In the genomic region with DNA sequence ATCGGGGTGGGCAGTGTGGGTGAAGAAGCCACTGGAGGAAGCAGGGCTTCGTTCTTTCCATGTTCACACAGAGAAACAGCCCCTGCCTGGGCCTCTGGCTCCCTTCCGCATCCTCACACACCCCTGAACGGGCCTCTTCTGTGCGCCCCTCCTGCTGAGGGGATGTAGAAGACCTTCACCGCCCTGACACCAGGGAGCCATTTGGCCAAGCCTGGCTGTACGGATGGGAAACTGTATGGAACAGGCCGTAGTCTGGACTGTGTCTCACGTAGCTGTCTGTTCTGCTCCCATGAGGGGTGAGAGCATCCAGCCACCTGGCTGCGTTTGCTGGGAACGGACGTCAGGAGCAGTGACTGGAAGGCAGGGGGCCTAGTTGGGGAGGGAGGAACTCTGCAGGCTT, we compare ENCODE assay signal across 10 mouse cellular contexts. TPM values are rescaled to one million over a fixed set of nuclear protein-coding genes. Genes with fewer than 3 reads are reported as not detected.
DNase-seq lines count a peak whose midpoint lies in the region; ATAC-seq lines count a peak whose summit lies in the region.
"Had no signal": no experiment of that assay in that cellular context is flagged by ENCODE, and none has a peak within 500 bp of the region (broad histone marks: within the 10 kb centered on the region; RNA-seq: fewer than 3 reads in every experiment).

No protein-coding gene starts in this region.

- no peaks in the 10 kb centered on the region for H3K36me3 ChIP-seq in megakaryocyte, embryonic 14.5 days (replicated peaks; ENCODE audit: low read length)
- no peaks in the 10 kb centered on the region for H3K36me3 ChIP-seq in limb, embryonic 12.5 days
- H3K36me3 ChIP-seq in stomach, embryonic 15.5 days = no peaks in the 10 kb centered on the region

- WGBS in limb, embryonic 12.5 days = 22% methylated on average over 12 of the region's 12 CpGs
- 14% methylated on average over 12 of the region's 12 CpGs for WGBS in stomach, embryonic 15.5 days

- peaks cover 29% of the 10 kb centered on the region for H3K27me3 ChIP-seq in megakaryocyte, embryonic 14.5 days (replicated peaks)
- peaks cover 10% of the 10 kb centered on the region; the same call in 1 of the 2 replicates for H3K27me3 ChIP-seq in limb, embryonic 12.5 days
- H3K27me3 ChIP-seq in stomach, embryonic 15.5 days (replicated peaks) = no peaks in the 10 kb centered on the region

- peak overlapping the region; percentile 84 for H3K27ac ChIP-seq in limb, embryonic 12.5 days
- peak overlapping the region; percentile 86 for H3K27ac ChIP-seq in stomach, embryonic 15.5 days

- no peak overlapping the region for H3K9ac ChIP-seq in limb, embryonic 12.5 days (replicated peaks)
- no peak overlapping the region for H3K9ac ChIP-seq in stomach, embryonic 15.5 days

- peaks cover 63% of the 10 kb centered on the region for H3K4me1 ChIP-seq in megakaryocyte, embryonic 14.5 days
- peaks cover 57% of the 10 kb centered on the region for H3K4me1 ChIP-seq in limb, embryonic 12.5 days (replicated peaks)
- H3K4me1 ChIP-seq in stomach, embryonic 15.5 days = peaks cover 57% of the 10 kb centered on the region

- no peak for ATAC-seq in megakaryocyte, adult 5-6 weeks (ENCODE audit: poor library complexity, severe bottlenecking)
- ATAC-seq in limb, embryonic 12.5 days (ENCODE audit: insufficient number of reproducible peaks, insufficient read depth, low FRiP score, low TSS enrichment, low read depth) = peak; percentile 50
- peak; percentile 56 for ATAC-seq in stomach, embryonic 15.5 days (ENCODE audit: insufficient read depth, low FRiP score, low read depth)
- no peak for ATAC-seq in CD4-positive, CD25-positive, alpha-beta regulatory T cell, adult 4 months
- ATAC-seq: activated CD4-positive, CD25-positive, alpha-beta regulatory T cell, adult 4 months had no signal

- H3K4me3 ChIP-seq in megakaryocyte, embryonic 14.5 days (replicated peaks) = peak overlapping the region; percentile 29
- H3K4me3 ChIP-seq in limb, embryonic 12.5 days (replicated peaks) = no peak overlapping the region
- H3K4me3 ChIP-seq in stomach, embryonic 15.5 days (replicated peaks) = no peak overlapping the region

- H3K9me3 ChIP-seq in megakaryocyte, embryonic 14.5 days = no peaks in the 10 kb centered on the region
- no peaks in the 10 kb centered on the region for H3K9me3 ChIP-seq in limb, embryonic 12.5 days
- H3K9me3 ChIP-seq in stomach, embryonic 15.5 days = no peaks in the 10 kb centered on the region

- DNase-seq in gastrocnemius, postnatal 10 days = peak; percentile 32
- no peak for DNase-seq in gastrocnemius, adult 18-20 months (ENCODE audit: low spot score)
- DNase-seq in right cerebral cortex, adult 2 months (ENCODE audit: low spot score in 2 of 2) = no peak

- H3K4me2 ChIP-seq in limb, embryonic 12.5 days = peak overlapping the region; percentile 34
- peak overlapping the region; percentile 51; the same call in 1 of the 2 replicates for H3K4me2 ChIP-seq in stomach, embryonic 15.5 days

RNA-seq across cellular contexts. Expression of a gene that starts 15.8 kb away (rescaled TPM):
- 1,000 to 10,000 TPM in 1 of 2 experiments, 100 to 1,000 TPM in 1; 774 to 1,034 TPM for total RNA-seq in gastrocnemius, postnatal 10 days (2021)
- 1 to 10 TPM in 1 of 2 experiments, under 1 TPM in 1; 0.69 to 1.1 TPM for total RNA-seq in gastrocnemius, adult 18-20 months (2021)
- polyA plus RNA-seq in megakaryocyte, embryonic 14.5 days (2012; ENCODE audit: insufficient read depth, low replicate concordance) = 67.8 and 96.3 TPM in 2 replicates
- total RNA-seq in megakaryocyte, adult 5-6 weeks (2015) = not detected in 2 replicates
- total RNA-seq in megakaryocyte, adult 5-6 weeks (2017) = not detected in 2 replicates
- polyA plus RNA-seq in limb, embryonic 12.5 days (2016; fragmentation: Nextera tagmentation; extraction: Ambion mirVana) = 120 and 148 TPM in 2 replicates
- 487 and 492 TPM in 2 replicates for polyA plus RNA-seq in stomach, embryonic 15.5 days (2015; fragmentation: Nextera tagmentation; extraction: Ambion mirVana)
- not detected for polyA plus RNA-seq in CD4-positive, CD25-positive, alpha-beta regulatory T cell, adult 4 months (2017; shearing (Covaris generic))
- polyA plus RNA-seq: activated CD4-positive, CD25-positive, alpha-beta regulatory T cell, adult 4 months; C2C12 had no signal

Comparison
In these comparisons a context has a peak if more than half of its experiments do, and no peak if none do; other contexts are left out.
1. ATAC-seq: peak in limb, embryonic 12.5 days (single experiment) and stomach, embryonic 15.5 days (single experiment); none in megakaryocyte, adult 5-6 weeks (single experiment) and CD4-positive, CD25-positive, alpha-beta regulatory T cell, adult 4 months (single experiment).
2. RNA of a gene that starts 15.8 kb away (polyA plus RNA-seq): 487 to 492 TPM in stomach, embryonic 15.5 days, 120 to 148 TPM in limb, embryonic 12.5 days and 67.8 to 96.3 TPM in megakaryocyte, embryonic 14.5 days; not detected in CD4-positive, CD25-positive, alpha-beta regulatory T cell, adult 4 months; every median in the first group is over 10 times any median in the second.